Mouse (Mus musculus) gastrocnemius, adult 2 months (tissue): ENCODE measurements around the gene Parp8. TPM values are rescaled to one million over a fixed set of nuclear protein-coding genes. Genes with fewer than 3 reads are reported as not detected.
"Not testable (repeated sequence)": the region's sequence is repeated elsewhere in the genome, so short reads cannot be mapped to it uniquely, and the experiment has no call there.

Experiments
- DNase-seq: peaks from one replicate; pipeline ENCODE4 v3.0.0; 2022
- H3K27ac ChIP-seq: fragments of 200-600 bp; 2 replicates; pipeline ENCODE4 v1.8.1; 2022; ENCODE audit warnings: mild to moderate bottlenecking
- H3K4me3 ChIP-seq: fragments of 200-600 bp; 2 replicates; pipeline ENCODE4 v1.8.1; 2022; ENCODE audit warnings: mild to moderate bottlenecking, moderate library complexity
- CTCF ChIP-seq: fragments of 200-600 bp; IDR thresholded peaks from 2 replicates; pipeline ENCODE4 v1.8.1; 2022; ENCODE audit warnings: antibody characterized with exemption, mild to moderate bottlenecking, moderate library complexity
- intact Hi-C: fragments of 180-260 bp; cut with DNase I; formaldehyde crosslinking; loops from one replicate; pipeline ENCODE4 v1.15.1; 2025
- total RNA-seq, 2 experiments: library from RNA; stranded (reverse); gene quantifications; 2 replicates each; pipeline ENCODE4 v1.2.3; 2021

Parp8 gene
- total RNA-seq, 2 experiments from 2014 or later: 12.9 to 14.5 TPM

- no peak for TF ChIP-seq CTCF
- no peak for DNase-seq
- Histone ChIP-seq H3K4me3 (no peak overlapping the region), H3K27ac (no peak overlapping the region)
- intact Hi-C loops: no loop called here
Measured at GRCm38 (mm10) chr13:116946566-116946965, 78.8 kb downstream of the Parp8 start.

GRCm38 (mm10) chr13:116941280-116942015, 83.9 kb downstream of the Parp8 start:
- Histone ChIP-seq H3K27ac (no peak overlapping the region), H3K4me3 (no peak overlapping the region)
- no peak for TF ChIP-seq CTCF
- DNase-seq: no peak
- intact Hi-C loops: loop anchor here (5.0 kb wide), 1 partner anchor 81 kb away; no protein-coding TSS in a partner anchor

GRCm38 (mm10) chr13:116940761-116941160, 84.6 kb downstream of the Parp8 start:
- intact Hi-C loops: loop anchor here (5.0 kb wide), 1 partner anchor 82 kb away; no protein-coding TSS in a partner anchor
- no peak for DNase-seq
- Histone ChIP-seq H3K27ac (no peak overlapping the region; the same call in 1 of the 2 replicates), H3K4me3 (no peak overlapping the region)
- TF ChIP-seq CTCF: no peak

- intact Hi-C loops: loop anchor here (5.0 kb wide), 1 partner anchor 145 kb away; no protein-coding TSS in a partner anchor
- DNase-seq, H3K4me3 ChIP-seq, H3K27ac ChIP-seq: not testable (repeated sequence)
- TF ChIP-seq CTCF: peak; percentile 36
Measured at GRCm38 (mm10) chr13:116937019-116937418, 88.3 kb downstream of the Parp8 start.

- DNase-seq: no peak
- no peak for TF ChIP-seq CTCF
- no peak overlapping the region for H3K4me3 ChIP-seq
- intact Hi-C loops: no loop called here
- H3K27ac ChIP-seq: no peak overlapping the region
Measured at GRCm38 (mm10) chr13:116917387-116917930, 107.9 kb downstream of the Parp8 start.

- no peak for TF ChIP-seq CTCF
- no peak overlapping the region for H3K27ac ChIP-seq
- no peak overlapping the region for H3K4me3 ChIP-seq
- intact Hi-C loops: no loop called here
- no peak for DNase-seq
Measured at GRCm38 (mm10) chr13:116908284-116908683, 117.1 kb downstream of the Parp8 start.

GRCm38 (mm10) chr13:116903394-116903793, 121.9 kb downstream of the Parp8 start:
- Histone ChIP-seq H3K27ac (no peak overlapping the region), H3K4me3 (no peak overlapping the region)
- intact Hi-C loops: no loop called here
- DNase-seq: no peak
- no peak for TF ChIP-seq CTCF

- Histone ChIP-seq H3K4me3 (no peak overlapping the region), H3K27ac (no peak overlapping the region)
- TF ChIP-seq CTCF: no peak
- DNase-seq: no peak
- intact Hi-C loops: no loop called here
Measured at GRCm38 (mm10) chr13:116898395-116898794, 126.9 kb downstream of the Parp8 start.

- no peak for DNase-seq
- H3K4me3 ChIP-seq: no peak overlapping the region
- no peak overlapping the region for H3K27ac ChIP-seq
- no peak for TF ChIP-seq CTCF
- intact Hi-C loops: no loop called here
Measured at GRCm38 (mm10) chr13:116897711-116898110, 127.6 kb downstream of the Parp8 start.

GRCm38 (mm10) chr13:116884422-116884942, 140.9 kb downstream of the Parp8 start:
- intact Hi-C loops: no loop called here
- TF ChIP-seq CTCF: no peak
- H3K27ac ChIP-seq: no peak overlapping the region
- H3K4me3 ChIP-seq: no peak overlapping the region
- DNase-seq: no peak

GRCm38 (mm10) chr13:116882226-116882625, 143.1 kb downstream of the Parp8 start:
- DNase-seq: no peak
- TF ChIP-seq CTCF: no peak
- intact Hi-C loops: no loop called here
- Histone ChIP-seq H3K4me3 (no peak overlapping the region), H3K27ac (no peak overlapping the region)

GRCm38 (mm10) chr13:116879580-116880192, 145.7 kb downstream of the Parp8 start:
- no peak for DNase-seq
- Histone ChIP-seq H3K4me3 (no peak overlapping the region), H3K27ac (no peak overlapping the region)
- intact Hi-C loops: no loop called here
- no peak for TF ChIP-seq CTCF

- H3K27ac ChIP-seq: no peak overlapping the region
- intact Hi-C loops: no loop called here
- H3K4me3 ChIP-seq: no peak overlapping the region
- TF ChIP-seq CTCF: no peak
- DNase-seq: no peak
Measured at GRCm38 (mm10) chr13:116870221-116870620, 155.1 kb downstream of the Parp8 start.
